Mouse (Mus musculus): ENCODE measurements around the gene Tgm3. TPM values are rescaled to one million over a fixed set of nuclear protein-coding genes. Genes with fewer than 3 reads are reported as not detected.

Tgm3 gene
- polyA plus RNA-seq, 1 experiment from 2014 or later, result not detected

DNA sequence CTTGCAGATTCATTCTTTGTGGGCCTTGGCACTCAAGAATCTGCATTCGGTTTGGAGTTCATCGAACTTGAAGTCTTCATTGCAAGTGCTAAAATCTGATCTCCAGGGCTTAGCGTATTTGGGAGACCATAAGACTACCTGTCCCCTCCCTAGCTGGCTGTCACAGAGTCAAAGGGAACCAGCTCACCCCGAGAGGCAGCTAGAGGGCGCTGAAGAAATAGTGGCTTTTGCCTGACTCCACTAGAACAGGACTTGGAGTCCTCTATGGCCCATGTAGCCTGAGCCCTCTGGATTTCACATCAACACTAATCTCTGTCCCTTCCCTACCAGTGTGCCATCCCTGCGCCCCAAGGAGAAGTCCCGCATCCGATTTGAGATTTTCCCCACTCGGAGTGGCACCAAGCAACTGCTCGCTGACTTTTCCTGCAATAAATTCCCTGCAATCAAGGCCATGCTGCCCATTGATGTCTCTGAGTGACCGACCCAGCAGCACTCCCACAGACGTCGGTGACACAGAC lies 35.8 kb downstream of the Tgm3 start:
- Histone ChIP-seq H3K27ac (ENCODE audit: low read length) (no peak overlapping the region), H3K36me3 (ENCODE audit: insufficient read depth, low read length) (no peaks in the 10 kb centered on the region), H3K9ac (replicated peaks; ENCODE audit: low read depth) (no peak overlapping the region), H3K4me1 (ENCODE audit: insufficient read depth, low read depth, low read length) (no peaks in the 10 kb centered on the region), H3K9me3 (ENCODE audit: low read length) (no peaks in the 10 kb centered on the region), H3K4me3 (ENCODE audit: low read depth, low read length) (no peak overlapping the region), H3K27me3 (replicated peaks; ENCODE audit: insufficient read depth, low read length) (no peaks in the 10 kb centered on the region), H3K4me2 (replicated peaks; ENCODE audit: low read depth, low read length) (no peak overlapping the region)
- ATAC-seq (no peak), DNase-seq (ENCODE audit: low spot score) (no peak)
- WGBS, result 78% methylated on average over 13 of the region's 13 CpGs
- TF ChIP-seq EP300 (IDR thresholded peaks at IDR 0.05), result no peak
- peak; percentile 25 for TF ChIP-seq CTCF (IDR thresholded peaks at IDR 0.05)

GRCm38 (mm10) chr2:130048792-130049191 lies 36.6 kb downstream of the Tgm3 start:
- Histone ChIP-seq H3K27me3 (replicated peaks; ENCODE audit: insufficient read depth, low read length) (no peaks in the 10 kb centered on the region), H3K27ac (ENCODE audit: low read length) (no peak overlapping the region), H3K4me3 (ENCODE audit: low read depth, low read length) (no peak overlapping the region), H3K4me1 (ENCODE audit: insufficient read depth, low read depth, low read length) (no peaks in the 10 kb centered on the region), H3K9ac (replicated peaks; ENCODE audit: low read depth) (no peak overlapping the region), H3K9me3 (ENCODE audit: low read length) (no peaks in the 10 kb centered on the region), H3K4me2 (replicated peaks; ENCODE audit: low read depth, low read length) (no peak overlapping the region), H3K36me3 (ENCODE audit: insufficient read depth, low read length) (no peaks in the 10 kb centered on the region)
- ATAC-seq (no peak), DNase-seq (ENCODE audit: low spot score) (no peak)
- TF ChIP-seq CTCF (IDR thresholded peaks at IDR 0.05), result no peak
- no peak for TF ChIP-seq EP300 (IDR thresholded peaks at IDR 0.05)
- 74% methylated on average over 6 of the region's 6 CpGs for WGBS

- TF ChIP-seq CTCF (IDR thresholded peaks at IDR 0.05) (peak; percentile 72), EP300 (IDR thresholded peaks at IDR 0.05) (no peak)
- H3K4me1 ChIP-seq (ENCODE audit: insufficient read depth, low read depth, low read length), result no peaks in the 10 kb centered on the region
- H3K4me3 ChIP-seq (ENCODE audit: low read depth, low read length), result no peak overlapping the region
- no peaks in the 10 kb centered on the region for H3K36me3 ChIP-seq (ENCODE audit: insufficient read depth, low read length)
- H3K4me2 ChIP-seq (replicated peaks; ENCODE audit: low read depth, low read length), result no peak overlapping the region
- no peak for ATAC-seq
- WGBS, result 47% methylated on average over 1 of the region's 1 CpGs
- no peak overlapping the region for H3K9ac ChIP-seq (replicated peaks; ENCODE audit: low read depth)
- H3K27ac ChIP-seq (ENCODE audit: low read length), result no peak overlapping the region
- no peaks in the 10 kb centered on the region for H3K9me3 ChIP-seq (ENCODE audit: low read length)
- no peaks in the 10 kb centered on the region for H3K27me3 ChIP-seq (replicated peaks; ENCODE audit: insufficient read depth, low read length)
- DNase-seq (ENCODE audit: low spot score), result peak; percentile 59
These were observed 46.0 kb downstream of the Tgm3 start for GRCm38 (mm10) chr2:130058149-130058548.

- Histone ChIP-seq H3K27me3 (replicated peaks; ENCODE audit: insufficient read depth, low read length) (no peaks in the 10 kb centered on the region), H3K36me3 (ENCODE audit: insufficient read depth, low read length) (no peaks in the 10 kb centered on the region), H3K27ac (ENCODE audit: low read length) (no peak overlapping the region), H3K9ac (replicated peaks; ENCODE audit: low read depth) (no peak overlapping the region), H3K4me3 (ENCODE audit: low read depth, low read length) (no peak overlapping the region), H3K4me2 (replicated peaks; ENCODE audit: low read depth, low read length) (no peak overlapping the region), H3K9me3 (ENCODE audit: low read length) (no peaks in the 10 kb centered on the region), H3K4me1 (ENCODE audit: insufficient read depth, low read depth, low read length) (no peaks in the 10 kb centered on the region)
- 15% methylated on average over 3 of the region's 3 CpGs for WGBS
- ATAC-seq, result no peak
- peak; percentile 49 for DNase-seq (ENCODE audit: low spot score)
- TF ChIP-seq EP300 (IDR thresholded peaks at IDR 0.05) (no peak), CTCF (IDR thresholded peaks at IDR 0.05) (peak; percentile 78)
These were observed 56.1 kb downstream of the Tgm3 start for GRCm38 (mm10) chr2:130068228-130068627.

DNA sequence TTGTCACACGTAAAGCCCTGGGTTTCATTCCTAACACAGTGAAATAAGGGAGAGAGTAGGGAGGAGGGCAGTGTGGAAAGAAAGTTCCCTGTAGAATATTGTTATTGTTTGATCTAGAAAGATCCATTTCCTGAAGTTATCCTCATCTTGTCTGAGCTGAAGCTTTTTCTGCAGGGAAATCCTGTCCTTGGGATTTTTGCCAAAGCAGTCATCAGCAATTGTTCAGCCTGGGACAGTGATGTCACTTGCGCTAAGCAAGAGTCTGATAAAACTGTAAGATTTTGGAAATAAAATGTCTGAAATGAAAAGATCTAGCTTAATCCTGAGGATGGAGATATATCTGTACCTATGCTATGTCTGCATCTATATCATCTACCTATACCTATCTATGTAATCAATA lies 58.2 kb downstream of the Tgm3 start:
- DNase-seq (ENCODE audit: low spot score) (no peak), ATAC-seq (no peak)
- TF ChIP-seq EP300 (IDR thresholded peaks at IDR 0.05) (no peak), CTCF (IDR thresholded peaks at IDR 0.05) (no peak)
- no peaks in the 10 kb centered on the region for H3K36me3 ChIP-seq (ENCODE audit: insufficient read depth, low read length)
- 66% methylated on average over 2 of the region's 2 CpGs for WGBS
- H3K9me3 ChIP-seq (ENCODE audit: low read length), result no peaks in the 10 kb centered on the region
- no peak overlapping the region for H3K27ac ChIP-seq (ENCODE audit: low read length)
- H3K9ac ChIP-seq (replicated peaks; ENCODE audit: low read depth), result no peak overlapping the region
- no peak overlapping the region for H3K4me3 ChIP-seq (ENCODE audit: low read depth, low read length)
- H3K4me2 ChIP-seq (replicated peaks; ENCODE audit: low read depth, low read length), result no peak overlapping the region
- no peaks in the 10 kb centered on the region for H3K4me1 ChIP-seq (ENCODE audit: insufficient read depth, low read depth, low read length)
- no peaks in the 10 kb centered on the region for H3K27me3 ChIP-seq (replicated peaks; ENCODE audit: insufficient read depth, low read length)

Small RNA genes within 50 kb of the gene (microRNA-seq; reads per million reads assigned to microRNA genes)
- not detected for gene Mir6339

Other genes with a start within 250 kb of the Tgm3 start
- gene Stk35, start 211.8 kb upstream of the Tgm3 start, polyA plus RNA-seq (2015; fragmentation: Nextera tagmentation; extraction: Ambion mirVana), result 5.4 and 5.8 TPM in 2 replicates
- gene Tgm6, start 100.1 kb downstream of the Tgm3 start, polyA plus RNA-seq (2015; fragmentation: Nextera tagmentation; extraction: Ambion mirVana), result not detected in 2 replicates
- gene Snrpb, start 167.1 kb downstream of the Tgm3 start, polyA plus RNA-seq (2015; fragmentation: Nextera tagmentation; extraction: Ambion mirVana), result 400 and 429 TPM in 2 replicates
- gene Tmc2, start 182.8 kb downstream of the Tgm3 start, polyA plus RNA-seq (2015; fragmentation: Nextera tagmentation; extraction: Ambion mirVana), result not detected in 2 replicates